Comparison of ENCODE assay signal across 8 mouse cellular contexts in the genomic region with DNA sequence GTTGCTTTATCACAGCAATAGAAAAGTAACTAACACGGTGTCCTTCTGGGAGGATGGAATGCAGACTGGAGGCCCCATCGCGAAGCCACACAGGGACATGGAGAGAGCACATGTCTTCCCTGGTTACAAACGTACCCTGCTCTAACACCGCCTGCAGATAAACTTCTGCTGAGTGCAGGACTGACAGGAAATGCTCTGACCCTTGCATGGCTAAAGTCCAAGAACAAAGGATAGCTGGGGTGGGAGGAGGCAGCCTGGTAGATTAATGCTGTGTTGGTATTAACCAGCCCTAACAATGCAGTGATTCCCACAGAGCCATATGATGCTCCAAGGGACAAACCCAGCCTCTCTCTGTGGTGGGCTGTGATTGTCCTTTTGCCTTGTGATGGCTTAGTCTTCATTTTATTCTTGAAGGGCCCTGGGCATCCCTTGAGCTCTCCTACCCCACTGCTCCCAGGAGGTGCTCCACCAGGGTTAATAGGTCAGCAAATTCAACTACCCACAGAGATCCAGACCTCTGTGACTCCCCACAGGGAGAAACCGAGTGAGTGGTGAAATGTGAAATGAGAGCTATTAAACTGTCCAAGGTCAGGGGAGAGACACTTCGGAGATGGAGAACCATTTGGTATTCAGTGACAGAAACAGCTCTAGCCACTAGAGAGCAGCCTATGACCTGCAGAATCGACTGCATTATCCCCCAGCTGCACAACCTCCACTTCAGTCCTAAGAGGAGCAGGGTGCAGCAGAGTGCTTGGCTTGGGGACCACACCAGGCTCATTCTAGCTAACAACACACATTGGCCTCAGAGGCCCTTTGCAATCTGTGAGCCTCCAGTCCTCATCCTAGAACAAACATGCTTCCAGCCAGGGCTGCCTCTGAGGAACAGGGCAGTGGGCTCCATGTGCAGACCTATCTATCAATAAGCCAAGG. TPM values are rescaled to one million over a fixed set of nuclear protein-coding genes. Genes with fewer than 3 reads are reported as not detected.
A peak's percentile ranks its signal among the peaks of the same experiment; 100 is the strongest.
DNase-seq lines count a peak whose midpoint lies in the region; TF ChIP-seq lines count a peak whose summit lies in the region.

No protein-coding gene starts in this region.

- no peak overlapping the region for H3K4me3 ChIP-seq in cerebellum, adult 2 months (replicated peaks; ENCODE audit: insufficient read depth, low read depth, low read length)
- H3K4me3 ChIP-seq in testis, adult 2 months (ENCODE audit: control insufficient read depth, low read depth, low read length), result no peak overlapping the region

- DNase-seq in cerebellum, adult 2 months, result peak in 1 of 2 experiments; percentile 12
- no peak for DNase-seq in cerebellum, adult 9-10 months
- DNase-seq in testis, postnatal 10 days (ENCODE audit: low spot score), result no peak
- peak; percentile 39 to 55 for DNase-seq in heart, adult 9 months (ENCODE audit: low spot score in 2 of 2)
- peak; percentile 77 for DNase-seq in kidney, adult 9 months
- peak; percentile 59 for DNase-seq in lung, postnatal 36 days
- DNase-seq in cerebellum, postnatal 4 days (ENCODE audit: low spot score in 2 of 2), result no peak

- no peak overlapping the region for H3K27ac ChIP-seq in cerebellum, adult 2 months (ENCODE audit: insufficient read depth, low read length)
- peak overlapping the region; percentile 60; the same call in 1 of the 2 replicates for H3K27ac ChIP-seq in testis, adult 2 months (ENCODE audit: control insufficient read depth, insufficient read depth, low read depth, low read length)

- peak; percentile 44 for TF ChIP-seq CTCF in cerebellum, adult 2 months (IDR thresholded peaks at IDR 0.05; ENCODE audit: borderline replicate concordance, insufficient read depth, low read depth, low read length)
- TF ChIP-seq CTCF in testis, adult 2 months (IDR thresholded peaks at IDR 0.05; ENCODE audit: control insufficient read depth, insufficient read depth, insufficient replicate concordance, low read depth, low read length), result peak; percentile 40; the same call in 1 of the 2 replicates

- no peaks in the 10 kb centered on the region; the same call in 1 of the 2 replicates for H3K4me1 ChIP-seq in cerebellum, adult 2 months (ENCODE audit: control insufficient read depth, insufficient read depth, low read length)
- H3K4me1 ChIP-seq in testis, adult 2 months (ENCODE audit: control insufficient read depth, insufficient read depth, low read length), result peaks cover 2% of the 10 kb centered on the region; the same call in 1 of the 2 replicates

- WGBS in cerebellum, adult 2 months, result 24% methylated on average over 8 of the region's 8 CpGs

- H3K36me3 ChIP-seq in testis, adult 2 months (ENCODE audit: control insufficient read depth, insufficient read depth, low read length), result no peaks in the 10 kb centered on the region

- no peaks in the 10 kb centered on the region for H3K27me3 ChIP-seq in cerebellum, adult 2 months (ENCODE audit: control insufficient read depth, insufficient read depth, low read length)
- H3K27me3 ChIP-seq in testis, adult 2 months (ENCODE audit: control insufficient read depth, insufficient read depth, low read length), result no peaks in the 10 kb centered on the region

- no peak for TF ChIP-seq POLR2A in cerebellum, adult 2 months (IDR thresholded peaks at IDR 0.05; ENCODE audit: borderline replicate concordance, insufficient read depth, low read length)
- no peak for TF ChIP-seq POLR2A in testis, adult 2 months (IDR thresholded peaks at IDR 0.05; ENCODE audit: control insufficient read depth, low read depth, low read length)

RNA-seq across cellular contexts. Expression of a gene that starts 28.1 kb away (rescaled TPM):
- 0.62 and 1.1 TPM in 2 replicates for polyA plus RNA-seq in cerebellum, adult 2 months (2012; rRNA removed)
- polyA plus RNA-seq in testis, adult 2 months (2012; rRNA removed), result 16.1 and 22.8 TPM in 2 replicates

RNA-seq across cellular contexts. Expression of a gene that starts 46.9 kb away (rescaled TPM):
- polyA plus RNA-seq in cerebellum, adult 2 months (2012; rRNA removed), result 105 and 114 TPM in 2 replicates
- polyA plus RNA-seq in testis, adult 2 months (2012; rRNA removed), result 62.2 and 65.5 TPM in 2 replicates

Comparison
In these comparisons a context has a peak if more than half of its experiments do, and no peak if none do; other contexts are left out.
1. DNase-seq: peak in heart, adult 9 months (2 of 2), kidney, adult 9 months (single experiment) and lung, postnatal 36 days (single experiment); none in cerebellum, adult 9-10 months (single experiment), testis, postnatal 10 days (single experiment) and cerebellum, postnatal 4 days (0 of 2).